Mouse (Mus musculus) brain, adult 2 months (tissue): Measurements from ENCODE around the gene Rap1b.

Experiments
- DNase-seq: peaks from one replicate; pipeline ENCODE4 v3.0.0; 2011; ENCODE audit warnings: low read depth, low spot score

The Rap1b gene

GRCm38 (mm10) chr10:117783786-117784420 lies 61.9 kb downstream of the Rap1b start:
- DNase-seq, result no peak

GRCm38 (mm10) chr10:117782491-117783260 lies 63.2 kb downstream of the Rap1b start:
- DNase-seq, result no peak

GRCm38 (mm10) chr10:117782056-117782455 lies 63.8 kb downstream of the Rap1b start:
- DNase-seq, result no peak

- no peak for DNase-seq
Observed at GRCm38 (mm10) chr10:117781021-117781725, 64.7 kb downstream of the Rap1b start.

GRCm38 (mm10) chr10:117780306-117780911 lies 65.4 kb downstream of the Rap1b start:
- no peak for DNase-seq

GRCm38 (mm10) chr10:117779581-117780305 lies 66.1 kb downstream of the Rap1b start:
- no peak for DNase-seq

GRCm38 (mm10) chr10:117778951-117779350 lies 66.9 kb downstream of the Rap1b start:
- no peak for DNase-seq

- no peak for DNase-seq
Observed at GRCm38 (mm10) chr10:117778328-117778910, 67.4 kb downstream of the Rap1b start.

- no peak for DNase-seq
Observed at GRCm38 (mm10) chr10:117777501-117778327, 68.1 kb downstream of the Rap1b start.

- DNase-seq, result no peak
Observed at GRCm38 (mm10) chr10:117777103-117777470, 68.7 kb downstream of the Rap1b start.

- DNase-seq, result no peak
Observed at GRCm38 (mm10) chr10:117776281-117777102, 69.3 kb downstream of the Rap1b start.

GRCm38 (mm10) chr10:117775401-117776144 lies 70.3 kb downstream of the Rap1b start:
- DNase-seq, result no peak

- no peak for DNase-seq
Observed at GRCm38 (mm10) chr10:117774817-117775120, 71.1 kb downstream of the Rap1b start.

GRCm38 (mm10) chr10:117774011-117774816 lies 71.6 kb downstream of the Rap1b start:
- no peak for DNase-seq

GRCm38 (mm10) chr10:117773106-117773720 lies 72.6 kb downstream of the Rap1b start:
- DNase-seq, result no peak

- DNase-seq, result no peak
Observed at GRCm38 (mm10) chr10:117772364-117773105, 73.3 kb downstream of the Rap1b start.

- no peak for DNase-seq
Observed at GRCm38 (mm10) chr10:117771131-117771510, 74.7 kb downstream of the Rap1b start.
